Mouse (Mus musculus) hematopoietic stem cell, adult 5-6 weeks (primary cell): ENCODE results near the gene Traip. TPM values are rescaled to one million over a fixed set of nuclear protein-coding genes. Genes with fewer than 3 reads are reported as not detected.

Experiments
- ATAC-seq, 2 experiments: fragments of 125-278 bp in 1 of 2; replicated peaks in 1 of 2; 2 replicates each; pipeline ENCODE4 v1.8.0; 2016 to 2017; ENCODE audit warnings: inconsistent platforms in 2 of 2, mild to moderate bottlenecking in 2 of 2, moderate number of reproducible peaks in 2 of 2, low read depth in 1 of 2, moderate TSS enrichment in 1 of 2; ENCODE audit not compliant: low FRiP score in 2 of 2, poor library complexity in 2 of 2, severe bottlenecking in 2 of 2, insufficient read depth in 1 of 2, low TSS enrichment in 1 of 2
- total RNA-seq: library from RNA; stranded (forward); fragments of 172-1452, 232-1000 nt; gene quantifications from 2 replicates; pipeline ENCODE4 v1.2.3, GENCODE M21; 2017

Gene Traip
- total RNA-seq, 1 experiment from 2014 or later, result 19.3 TPM

GRCm38 (mm10) chr9:108020741-108021140 is 70.8 kb downstream of the Traip start:
- no peak for ATAC-seq

Other genes with a start within 250 kb of the Traip start
- 0.89 and 1.2 TPM in 2 replicates for gene Sema3f, start 239.7 kb upstream of the Traip start, total RNA-seq
- gene Rbm5, start 179.1 kb upstream of the Traip start, total RNA-seq, result 309 and 331 TPM in 2 replicates
- 165 and 170 TPM in 2 replicates for gene Rbm6, start 76.9 kb upstream of the Traip start, total RNA-seq
- gene Mon1a, start 62.0 kb upstream of the Traip start, total RNA-seq, result 11.5 and 12.3 TPM in 2 replicates
- gene Mst1r, start 43.3 kb upstream of the Traip start, total RNA-seq, result 0.25 TPM in 1 of 2 replicates, not detected in the other
- not detected in 2 replicates for gene Actl11, start 21.7 kb upstream of the Traip start, total RNA-seq
- gene Camkv, start 14.5 kb upstream of the Traip start, total RNA-seq, result 0.25 and 0.38 TPM in 2 replicates
- 103 and 121 TPM in 2 replicates for gene Uba7, start 25.4 kb downstream of the Traip start, total RNA-seq
- 2.2 and 2.3 TPM in 2 replicates for gene Gm20661, start 32.9 kb downstream of the Traip start, total RNA-seq
- 49.9 and 50.4 TPM in 2 replicates for gene Inka1, start 35.7 kb downstream of the Traip start, total RNA-seq
- gene Cdhr4, start 42.4 kb downstream of the Traip start, total RNA-seq, result 3.3 and 3.9 TPM in 2 replicates
- 1.6 TPM in 1 of 2 replicates, not detected in the other for gene Gm20662, start 46.2 kb downstream of the Traip start, total RNA-seq
- 45.7 and 127 TPM in 2 replicates for gene Ip6k1, start 52.4 kb downstream of the Traip start, total RNA-seq
- gene Gmppb, start 99.1 kb downstream of the Traip start, total RNA-seq, result 10.8 and 16.2 TPM in 2 replicates
- gene Amigo3, start 103.0 kb downstream of the Traip start, total RNA-seq, result 1.9 and 3.4 TPM in 2 replicates
- gene Mst1, start 130.3 kb downstream of the Traip start, total RNA-seq, result not detected in 2 replicates
- 35.1 and 40.5 TPM in 2 replicates for gene Rnf123, start 133.2 kb downstream of the Traip start, total RNA-seq
- gene Apeh, start 144.5 kb downstream of the Traip start, total RNA-seq, result 90.6 and 109 TPM in 2 replicates
- 2.7 and 3.6 TPM in 2 replicates for gene Bsn, start 240.2 kb downstream of the Traip start, total RNA-seq